Mouse (Mus musculus) bone marrow, adult 2 months (tissue): ENCODE data around the gene Isg20.

ENCODE experiments used
- CTCF ChIP-seq: fragments of 200-500 bp; IDR thresholded peaks from 2 replicates; pipeline ENCODE4 v1.5.1; 2011; ENCODE audit warnings: low read length, control low read depth; ENCODE audit not compliant: control insufficient read depth, insufficient read depth
- POLR2A ChIP-seq: fragments of 200-500 bp; IDR thresholded peaks from 2 replicates; pipeline ENCODE4 v1.6.1; 2011; ENCODE audit warnings: low read depth, mild to moderate bottlenecking, control low read depth, low read length, borderline replicate concordance; ENCODE audit not compliant: control insufficient read depth

- TF ChIP-seq POLR2A (no peak), CTCF (no peak)
Measured at GRCm38 (mm10) chr7:78904175-78904574, 9.0 kb upstream of the Isg20 start.
